Mouse (Mus musculus) liver, postnatal 0 days (tissue): ENCODE measurements around the gene Tbx2.

Experiments
- CTCF ChIP-seq: sonication (generic); IDR thresholded peaks from 2 replicates; pipeline ENCODE4 v1.5.1; 2016; ENCODE audit warnings: antibody characterized with exemption, low read depth
- EP300 ChIP-seq: IDR thresholded peaks from 2 replicates; pipeline ENCODE4 v1.6.1; 2016; ENCODE audit warnings: antibody characterized with exemption, low read depth, mild to moderate bottlenecking

- TF ChIP-seq CTCF (no peak), EP300 (no peak)
Measured at GRCm38 (mm10) chr11:85791212-85791611, 41.1 kb upstream of the Tbx2 start.
